Mouse (Mus musculus) C2C12 (cell line): ENCODE results near the gene Ccdc184.

Source experiments
- CTCF ChIP-seq: IDR thresholded peaks from one replicate; pipeline ENCODE4 v1.5.1; 2011; ENCODE audit not compliant: control insufficient read depth, insufficient read depth, insufficient read length
- FOSL1 ChIP-seq: IDR thresholded peaks from one replicate; pipeline ENCODE4 v1.8.0; 2011; ENCODE audit warnings: mild to moderate bottlenecking, low read length; ENCODE audit not compliant: poor library complexity, insufficient read depth, severe bottlenecking
- MAX ChIP-seq: IDR thresholded peaks from one replicate; pipeline ENCODE4 v1.6.1; 2011; ENCODE audit warnings: mild to moderate bottlenecking, control low read depth
- MYOG ChIP-seq: IDR thresholded peaks from one replicate; pipeline ENCODE4 v1.6.1; 2011; ENCODE audit not compliant: control insufficient read depth, insufficient read length; ENCODE audit errors: extremely low read depth
- USF1 ChIP-seq: IDR thresholded peaks from one replicate; pipeline ENCODE4 v1.6.1; 2011; ENCODE audit warnings: low read depth, mild to moderate bottlenecking, control low read depth, moderate library complexity

DNA sequence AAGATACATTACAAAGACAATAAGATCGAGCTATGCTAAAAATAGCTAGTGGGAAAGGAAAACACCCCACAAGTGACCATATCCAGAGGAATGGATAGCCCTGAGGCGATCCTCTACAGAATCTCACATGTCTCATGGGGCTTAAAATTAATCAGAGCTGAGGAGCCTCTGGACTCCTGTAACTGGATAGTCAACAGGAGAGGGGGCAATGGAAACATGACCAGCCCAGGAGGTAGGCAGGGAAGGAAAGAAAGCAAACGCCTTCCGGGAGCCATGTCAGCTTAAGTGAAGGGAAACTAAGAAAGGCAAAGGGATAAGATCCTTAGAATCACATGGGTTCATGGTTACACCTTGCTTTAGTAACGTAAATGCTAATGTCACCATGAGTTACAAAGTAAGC is 26.1 kb upstream of the Ccdc184 start:
- no peak for TF ChIP-seq MYOG
- TF ChIP-seq CTCF: no peak
- TF ChIP-seq MAX: no peak
- TF ChIP-seq FOSL1: no peak
- TF ChIP-seq USF1: no peak
